Mouse (Mus musculus): ENCODE data around the gene Wnt5a. TPM values are rescaled to one million over a fixed set of nuclear protein-coding genes. Genes with fewer than 3 reads are reported as not detected.

The Wnt5a gene
- polyA plus RNA-seq, 1 experiment from 2014 or later = 0.14 TPM

DNA sequence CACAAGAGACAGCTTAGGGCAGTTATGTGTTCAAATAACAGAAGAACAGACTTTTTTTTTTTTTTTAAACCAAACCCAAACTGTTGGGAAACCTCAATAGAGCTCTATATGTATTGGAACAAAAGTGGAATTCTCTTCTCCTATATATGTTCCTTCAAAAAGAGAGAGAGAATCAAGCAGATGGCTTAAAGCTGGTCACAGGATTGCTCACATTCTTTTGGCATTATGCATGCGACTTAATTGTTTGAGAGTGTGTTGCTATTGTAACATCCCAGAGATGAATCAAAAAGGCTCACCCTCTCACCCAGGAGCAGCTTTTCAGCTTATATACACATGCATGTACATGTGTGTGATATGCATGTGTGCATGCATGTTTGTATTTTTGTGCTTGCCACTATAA is 21.0 kb downstream of the Wnt5a start:
- Histone ChIP-seq H3K27ac (ENCODE audit: low read depth) (no peak overlapping the region), H3K9ac (replicated peaks) (no peak overlapping the region), H3K4me3 (ENCODE audit: low read depth, low read length) (no peak overlapping the region), H3K4me2 (ENCODE audit: low read depth, low read length) (no peak overlapping the region), H3K9me3 (ENCODE audit: low read length) (no peaks in the 10 kb centered on the region), H3K36me3 (replicated peaks; ENCODE audit: insufficient read depth, low read length) (no peaks in the 10 kb centered on the region), H3K4me1 (ENCODE audit: insufficient read depth) (no peaks in the 10 kb centered on the region), H3K27me3 (ENCODE audit: insufficient read depth, low read length) (no peaks in the 10 kb centered on the region)
- TF ChIP-seq EP300 (IDR thresholded peaks at IDR 0.05; ENCODE audit: low read depth) (no peak), CTCF (IDR thresholded peaks at IDR 0.05; ENCODE audit: low read depth) (no peak)
- ATAC-seq (no peak), DNase-seq (no peak)
- WGBS (ENCODE audit: insufficient replicate concordance) = 89% methylated on average over 1 of the region's 1 CpGs

DNA sequence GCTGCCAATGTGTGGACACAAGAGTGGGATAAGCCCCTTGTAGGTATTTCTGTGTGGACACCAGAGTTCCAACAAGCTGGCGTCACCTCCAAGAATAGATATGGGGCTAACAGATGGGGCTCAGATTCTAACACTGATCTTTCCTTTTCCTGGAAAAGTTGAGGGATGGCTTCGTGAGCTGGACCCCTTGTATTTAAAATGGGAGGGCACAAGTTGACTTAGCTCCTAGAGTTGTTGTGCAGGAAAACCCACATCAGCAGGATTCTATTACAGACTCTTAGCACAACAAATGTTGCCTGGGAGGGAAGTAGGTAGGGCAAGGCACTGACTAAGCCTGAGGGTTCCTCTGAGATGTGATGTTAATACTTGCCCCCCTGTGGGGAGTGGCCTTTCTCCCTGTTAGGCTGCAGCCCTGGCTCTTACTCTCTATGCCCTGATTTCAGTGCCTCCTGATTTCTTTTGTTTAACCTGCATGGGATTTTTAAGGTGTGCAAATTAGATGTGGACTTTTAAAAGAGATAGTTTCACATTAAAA is 23.7 kb downstream of the Wnt5a start:
- DNase-seq (no peak), ATAC-seq (no peak)
- no peak overlapping the region for H3K27ac ChIP-seq (ENCODE audit: low read depth)
- H3K36me3 ChIP-seq (replicated peaks; ENCODE audit: insufficient read depth, low read length) = no peaks in the 10 kb centered on the region
- WGBS (ENCODE audit: insufficient replicate concordance) = 64% methylated on average over 2 of the region's 2 CpGs
- no peak overlapping the region for H3K4me2 ChIP-seq (ENCODE audit: low read depth, low read length)
- H3K27me3 ChIP-seq (ENCODE audit: insufficient read depth, low read length) = no peaks in the 10 kb centered on the region
- no peak overlapping the region for H3K4me3 ChIP-seq (ENCODE audit: low read depth, low read length)
- no peaks in the 10 kb centered on the region for H3K4me1 ChIP-seq (ENCODE audit: insufficient read depth)
- no peak overlapping the region for H3K9ac ChIP-seq (replicated peaks)
- no peak for TF ChIP-seq CTCF (IDR thresholded peaks at IDR 0.05; ENCODE audit: low read depth)
- no peak for TF ChIP-seq EP300 (IDR thresholded peaks at IDR 0.05; ENCODE audit: low read depth)
- H3K9me3 ChIP-seq (ENCODE audit: low read length) = no peaks in the 10 kb centered on the region

DNA sequence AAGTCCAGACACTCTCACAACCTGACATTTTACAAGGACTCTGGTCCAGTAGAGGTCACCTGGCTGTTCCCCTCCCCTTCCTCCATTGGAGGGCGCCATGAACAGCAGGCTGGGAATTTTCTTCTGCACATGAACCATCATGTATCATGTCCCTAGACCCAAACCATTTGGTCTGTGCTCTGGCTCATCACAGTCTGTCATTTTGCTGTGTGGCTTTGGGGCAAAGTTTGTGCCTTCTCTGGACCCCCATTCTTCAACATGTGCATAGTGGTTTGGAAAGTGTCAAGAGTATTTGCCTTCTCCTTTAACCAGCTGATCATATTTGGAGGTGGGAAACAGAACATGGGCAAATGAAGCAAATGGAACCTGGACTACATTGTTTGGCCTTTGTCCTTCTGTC is 27.0 kb downstream of the Wnt5a start:
- DNase-seq = no peak
- no peak overlapping the region for H3K4me2 ChIP-seq (ENCODE audit: low read depth, low read length)
- no peaks in the 10 kb centered on the region for H3K36me3 ChIP-seq (replicated peaks; ENCODE audit: insufficient read depth, low read length)
- H3K4me1 ChIP-seq (ENCODE audit: insufficient read depth) = no peaks in the 10 kb centered on the region
- no peaks in the 10 kb centered on the region for H3K27me3 ChIP-seq (ENCODE audit: insufficient read depth, low read length)
- no peak overlapping the region for H3K9ac ChIP-seq (replicated peaks)
- 15% methylated on average over 1 of the region's 1 CpGs for WGBS (ENCODE audit: insufficient replicate concordance)
- no peak overlapping the region for H3K27ac ChIP-seq (ENCODE audit: low read depth)
- H3K9me3 ChIP-seq (ENCODE audit: low read length) = no peaks in the 10 kb centered on the region
- no peak for ATAC-seq
- TF ChIP-seq EP300 (IDR thresholded peaks at IDR 0.05; ENCODE audit: low read depth) (no peak), CTCF (IDR thresholded peaks at IDR 0.05; ENCODE audit: low read depth) (no peak)
- H3K4me3 ChIP-seq (ENCODE audit: low read depth, low read length) = no peak overlapping the region

DNA sequence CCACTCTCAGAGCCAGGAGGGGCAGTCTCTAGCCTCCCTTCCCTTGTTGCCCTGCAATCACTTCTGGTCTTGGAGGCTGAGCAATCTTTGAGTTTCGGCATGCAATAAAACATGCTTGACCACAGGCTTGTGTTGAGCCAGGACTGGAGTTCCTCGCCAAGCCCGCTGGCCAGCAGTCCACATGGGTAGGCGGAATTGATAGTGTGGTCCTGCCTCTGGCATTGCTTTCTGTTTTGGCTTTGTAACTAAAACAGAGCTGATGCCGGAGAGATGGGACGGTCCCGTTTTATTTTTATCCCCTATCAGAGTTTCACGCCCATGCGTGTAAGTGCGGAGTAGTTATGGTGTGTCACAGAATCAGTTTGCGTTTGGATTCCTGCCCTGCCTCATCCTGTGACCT is 28.4 kb downstream of the Wnt5a start:
- ATAC-seq = no peak
- Histone ChIP-seq H3K36me3 (replicated peaks; ENCODE audit: insufficient read depth, low read length) (no peaks in the 10 kb centered on the region), H3K4me1 (ENCODE audit: insufficient read depth) (no peaks in the 10 kb centered on the region), H3K4me3 (ENCODE audit: low read depth, low read length) (no peak overlapping the region), H3K9me3 (ENCODE audit: low read length) (no peaks in the 10 kb centered on the region), H3K27ac (ENCODE audit: low read depth) (no peak overlapping the region), H3K9ac (replicated peaks) (no peak overlapping the region), H3K4me2 (ENCODE audit: low read depth, low read length) (no peak overlapping the region), H3K27me3 (ENCODE audit: insufficient read depth, low read length) (no peaks in the 10 kb centered on the region)
- DNase-seq = no peak
- 79% methylated on average over 11 of the region's 11 CpGs for WGBS (ENCODE audit: insufficient replicate concordance)
- no peak for TF ChIP-seq EP300 (IDR thresholded peaks at IDR 0.05; ENCODE audit: low read depth)
- TF ChIP-seq CTCF (IDR thresholded peaks at IDR 0.05; ENCODE audit: low read depth) = no peak

DNA sequence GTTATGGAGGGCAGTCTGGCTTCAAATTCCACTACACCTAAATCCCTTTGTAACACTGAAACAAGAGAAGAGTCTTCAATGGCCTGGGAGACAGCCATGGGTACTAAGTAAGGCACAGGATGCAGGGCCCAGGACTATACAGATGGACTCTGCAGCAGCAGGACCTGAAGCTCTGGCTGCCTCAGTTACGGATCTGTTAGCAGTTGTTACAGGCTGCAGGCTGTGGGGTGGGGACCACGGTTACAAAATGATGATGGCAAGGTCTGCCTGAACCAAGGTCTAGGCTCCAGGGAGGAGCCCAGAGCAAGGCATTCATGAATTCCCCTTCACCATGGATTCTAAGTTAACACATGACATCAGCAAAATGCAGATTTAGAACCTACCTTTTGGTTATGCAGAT is 29.3 kb downstream of the Wnt5a start:
- Histone ChIP-seq H3K36me3 (replicated peaks; ENCODE audit: insufficient read depth, low read length) (no peaks in the 10 kb centered on the region), H3K4me2 (ENCODE audit: low read depth, low read length) (no peak overlapping the region), H3K27me3 (ENCODE audit: insufficient read depth, low read length) (no peaks in the 10 kb centered on the region), H3K9me3 (ENCODE audit: low read length) (no peaks in the 10 kb centered on the region), H3K4me1 (ENCODE audit: insufficient read depth) (no peaks in the 10 kb centered on the region), H3K9ac (replicated peaks) (no peak overlapping the region), H3K4me3 (ENCODE audit: low read depth, low read length) (no peak overlapping the region), H3K27ac (ENCODE audit: low read depth) (no peak overlapping the region)
- no peak for ATAC-seq
- 69% methylated on average over 2 of the region's 2 CpGs for WGBS (ENCODE audit: insufficient replicate concordance)
- TF ChIP-seq CTCF (IDR thresholded peaks at IDR 0.05; ENCODE audit: low read depth) (no peak), EP300 (IDR thresholded peaks at IDR 0.05; ENCODE audit: low read depth) (no peak)
- DNase-seq = no peak

DNA sequence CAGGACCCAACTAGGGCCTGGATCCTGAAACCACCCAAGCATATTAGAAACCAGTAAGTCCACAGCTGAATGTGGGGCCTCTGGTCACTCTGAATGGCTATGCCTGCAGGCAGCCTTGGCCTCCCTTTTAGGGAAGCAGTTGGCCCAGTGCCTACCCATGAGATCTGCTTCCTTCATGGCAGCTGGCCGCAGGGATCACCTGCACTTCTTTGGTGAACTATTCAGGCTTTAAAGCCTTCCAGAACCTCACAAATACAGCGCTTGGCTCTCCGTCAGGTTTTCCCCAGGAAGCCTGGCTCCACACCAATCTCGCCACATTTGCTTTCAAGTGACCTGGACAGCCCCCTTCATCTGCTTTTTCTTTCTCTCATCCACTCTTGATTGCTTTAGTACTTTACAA is 31.3 kb downstream of the Wnt5a start:
- ATAC-seq (no peak), DNase-seq (no peak)
- WGBS (ENCODE audit: insufficient replicate concordance) = 68% methylated on average over 4 of the region's 4 CpGs
- H3K27ac ChIP-seq (ENCODE audit: low read depth) = no peak overlapping the region
- H3K4me2 ChIP-seq (ENCODE audit: low read depth, low read length) = no peak overlapping the region
- no peaks in the 10 kb centered on the region for H3K9me3 ChIP-seq (ENCODE audit: low read length)
- H3K27me3 ChIP-seq (ENCODE audit: insufficient read depth, low read length) = no peaks in the 10 kb centered on the region
- no peaks in the 10 kb centered on the region for H3K4me1 ChIP-seq (ENCODE audit: insufficient read depth)
- TF ChIP-seq CTCF (IDR thresholded peaks at IDR 0.05; ENCODE audit: low read depth) (no peak), EP300 (IDR thresholded peaks at IDR 0.05; ENCODE audit: low read depth) (no peak)
- H3K4me3 ChIP-seq (ENCODE audit: low read depth, low read length) = no peak overlapping the region
- no peak overlapping the region for H3K9ac ChIP-seq (replicated peaks)
- H3K36me3 ChIP-seq (replicated peaks; ENCODE audit: insufficient read depth, low read length) = no peaks in the 10 kb centered on the region

DNA sequence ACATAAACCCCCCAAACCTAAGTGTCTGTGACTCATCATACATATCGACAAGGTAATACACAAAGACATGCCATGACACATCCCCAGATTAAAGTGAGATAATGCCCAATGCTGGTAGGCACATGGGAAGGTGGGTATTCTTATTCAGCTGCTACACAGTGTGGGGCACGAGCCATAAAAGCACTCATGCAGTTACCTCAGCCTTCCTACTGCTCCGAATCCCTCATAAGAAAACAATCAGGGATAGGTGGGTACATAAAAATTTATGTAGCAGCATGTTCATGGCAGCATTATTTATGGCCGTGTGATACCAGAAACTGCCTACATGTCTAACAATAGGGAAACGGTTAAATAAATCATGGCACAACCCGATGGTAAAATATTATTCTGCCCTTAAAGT is 35.0 kb downstream of the Wnt5a start:
- 74% methylated on average over 6 of the region's 6 CpGs for WGBS (ENCODE audit: insufficient replicate concordance)

More for the DNA sequence above, 35.0 kb downstream of the Wnt5a start:
- Histone ChIP-seq H3K27me3 (ENCODE audit: insufficient read depth, low read length) (no peaks in the 10 kb centered on the region), H3K9me3 (ENCODE audit: low read length) (no peaks in the 10 kb centered on the region), H3K27ac (ENCODE audit: low read depth) (no peak overlapping the region), H3K36me3 (replicated peaks; ENCODE audit: insufficient read depth, low read length) (no peaks in the 10 kb centered on the region), H3K9ac (replicated peaks) (no peak overlapping the region), H3K4me3 (ENCODE audit: low read depth, low read length) (no peak overlapping the region), H3K4me2 (ENCODE audit: low read depth, low read length) (no peak overlapping the region), H3K4me1 (ENCODE audit: insufficient read depth) (no peaks in the 10 kb centered on the region)
- ATAC-seq = no peak
- no peak for DNase-seq
- TF ChIP-seq CTCF (IDR thresholded peaks at IDR 0.05; ENCODE audit: low read depth) (no peak), EP300 (IDR thresholded peaks at IDR 0.05; ENCODE audit: low read depth) (no peak)
